Mouse (Mus musculus) right cerebral cortex, postnatal 4 days (tissue): ENCODE measurements around the gene Sorbs1.

ENCODE experiments used
- DNase-seq: peaks from one replicate; pipeline ENCODE4 v3.0.0-alpha.2; 2022

The Sorbs1 gene

DNA sequence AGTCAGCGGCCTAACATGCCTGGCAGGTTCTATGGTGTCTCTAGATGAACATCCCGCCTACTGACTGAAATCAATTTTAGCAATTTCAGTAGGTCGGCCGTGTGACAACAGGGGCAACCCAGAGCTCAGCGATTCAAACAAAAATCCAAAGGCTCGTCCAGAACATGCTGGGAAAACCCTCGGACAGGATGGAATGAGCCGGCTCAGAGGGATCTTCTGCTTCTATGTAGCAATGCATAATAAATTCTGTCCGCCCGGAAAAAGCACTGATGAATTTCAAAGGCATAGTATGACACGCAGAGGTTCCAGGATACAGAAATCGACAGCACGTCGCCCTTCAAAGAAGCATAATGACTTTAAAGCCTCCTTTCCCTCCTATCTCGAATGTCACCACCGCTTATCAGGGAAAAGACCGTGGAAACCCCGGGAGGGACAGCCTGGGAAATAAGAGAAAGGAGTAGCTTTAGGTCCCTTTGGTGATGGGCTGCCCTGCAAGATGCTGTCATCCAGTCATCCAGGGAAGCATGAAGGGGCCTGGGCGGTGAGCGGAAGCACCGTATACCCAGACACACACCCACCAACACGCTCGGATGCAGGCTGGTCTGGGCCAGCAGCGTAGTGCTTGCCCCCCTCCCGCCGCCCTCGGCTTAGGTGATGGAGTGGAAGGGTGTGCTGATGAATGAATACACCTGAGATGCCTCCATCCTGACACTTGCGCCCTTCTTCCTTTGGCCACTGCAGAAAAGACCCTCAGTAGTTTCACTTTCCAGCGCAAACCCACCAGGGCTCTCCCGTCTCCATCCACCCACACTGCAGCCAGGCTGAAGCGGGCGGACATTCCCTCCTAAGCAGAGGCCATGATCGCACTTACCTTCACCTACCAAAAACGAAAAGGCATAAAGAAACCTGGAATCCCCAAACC, 818 bp downstream of the Sorbs1 start:
- peak; percentile 53 for DNase-seq

DNA sequence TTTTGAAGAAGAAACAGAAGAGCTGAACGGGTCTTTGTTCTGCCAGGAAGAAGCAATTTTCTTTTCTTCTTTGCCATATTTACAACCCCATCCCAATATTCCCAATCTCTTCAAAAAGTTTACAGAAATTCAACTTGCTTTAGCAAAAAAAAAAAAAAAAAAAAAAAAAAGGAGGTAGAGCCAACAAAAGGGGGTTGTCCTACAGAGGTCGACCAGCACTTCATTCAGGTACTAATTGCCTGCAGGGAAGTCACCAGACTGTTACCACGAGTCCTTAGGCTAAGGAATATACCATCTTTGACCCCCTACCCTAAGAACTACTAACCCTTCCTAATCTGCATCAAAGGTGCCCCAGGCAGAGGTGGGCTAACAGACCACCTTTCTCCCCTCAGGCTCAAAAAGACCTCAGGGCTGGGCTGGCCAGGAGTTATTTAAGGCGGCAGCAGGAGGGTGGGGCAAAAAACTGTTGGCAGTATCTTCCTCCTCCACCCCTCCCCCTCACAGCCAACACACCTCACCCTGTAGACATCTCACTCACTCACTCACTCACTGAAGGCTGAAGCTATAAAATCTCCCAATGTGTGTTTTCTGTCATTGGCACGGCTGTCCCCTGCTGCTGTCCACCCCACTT, 1.8 kb downstream of the Sorbs1 start:
- DNase-seq = no peak

DNA sequence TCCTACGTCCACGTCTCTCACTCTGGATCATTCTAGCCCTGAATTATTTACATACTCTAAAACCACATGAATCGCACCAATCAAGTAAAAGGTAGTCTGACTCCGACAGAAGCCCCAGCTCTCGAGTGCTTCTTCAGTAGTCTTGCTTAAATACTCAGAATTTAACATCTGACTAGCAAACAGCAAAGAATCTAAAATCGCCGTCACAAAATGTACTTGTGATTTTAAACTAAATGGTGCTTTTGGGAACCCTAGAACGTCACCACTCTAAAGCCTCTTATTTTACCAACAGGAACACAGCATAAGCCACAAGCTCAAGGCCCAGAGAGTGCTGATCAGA, 2.5 kb downstream of the Sorbs1 start:
- no peak for DNase-seq

DNA sequence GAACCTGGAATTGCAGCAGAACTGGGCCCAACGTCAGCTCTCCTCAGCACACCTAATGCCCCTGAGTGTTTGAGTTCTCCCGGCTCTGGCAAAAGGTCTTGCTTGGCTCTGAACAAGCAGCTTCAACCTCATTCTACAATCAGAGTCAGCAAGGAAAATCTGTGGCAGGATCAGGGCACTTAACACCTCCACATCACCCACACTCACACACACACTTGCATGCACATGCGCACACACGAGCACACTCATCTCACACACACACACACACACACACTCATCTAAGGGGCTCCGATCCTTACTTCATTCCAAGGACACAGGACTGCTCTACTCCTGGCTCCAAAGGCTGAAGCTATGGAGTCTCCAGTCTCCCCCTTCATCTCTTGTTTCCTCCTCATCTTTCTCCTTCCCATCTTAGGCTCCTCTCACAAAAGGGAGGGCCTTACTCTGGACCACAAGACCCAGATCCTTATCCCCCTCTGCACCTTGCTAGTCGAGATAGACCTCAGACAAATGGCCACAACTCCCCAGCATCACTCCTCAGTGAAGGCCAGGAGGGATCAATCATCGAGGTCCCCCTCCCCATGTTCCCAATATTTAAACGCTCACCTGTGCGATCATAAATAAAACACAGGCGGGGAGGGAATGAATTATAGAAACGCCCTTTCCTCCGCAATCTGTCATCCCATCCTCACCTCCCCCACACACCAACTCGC, 3.0 kb downstream of the Sorbs1 start:
- no peak for DNase-seq

DNA sequence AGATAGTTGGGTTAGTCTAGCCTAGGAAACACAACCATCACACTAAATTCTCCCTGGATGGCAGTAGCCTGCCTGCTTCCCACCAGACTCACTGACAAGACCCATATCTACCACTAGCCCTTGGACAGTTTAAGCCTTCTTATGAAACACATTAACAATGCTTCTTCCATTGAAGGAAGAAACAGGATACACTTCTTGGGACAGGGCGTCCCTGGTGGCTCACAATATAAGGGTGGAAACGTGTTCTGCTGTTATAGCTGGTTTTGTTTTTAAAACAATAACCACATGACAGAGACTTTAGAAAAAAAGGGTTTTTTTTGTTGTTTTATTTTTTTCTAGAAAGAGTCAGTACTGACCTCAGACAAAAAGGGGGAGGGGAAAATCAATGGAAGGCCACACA, 4.3 kb downstream of the Sorbs1 start:
- DNase-seq = no peak

DNA sequence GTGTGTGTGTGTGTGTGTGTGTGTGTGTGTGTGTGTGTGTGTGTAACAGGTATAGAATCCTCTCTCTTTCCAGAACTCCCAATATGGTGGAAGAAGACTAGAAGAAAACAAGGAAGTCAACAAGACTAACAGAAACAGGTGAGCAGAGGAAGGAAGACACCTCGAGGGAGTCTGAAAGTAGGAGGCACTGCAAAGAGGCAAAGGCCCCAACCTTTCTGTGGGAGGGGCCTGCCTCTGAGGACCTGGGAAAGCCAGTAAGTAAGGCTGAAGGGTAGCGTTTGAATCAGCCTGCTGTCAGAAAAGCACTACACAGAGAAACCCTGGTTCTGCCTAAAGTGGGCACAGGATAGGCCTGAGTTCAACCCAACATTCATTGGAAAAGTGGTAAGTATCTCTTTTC, 4.7 kb downstream of the Sorbs1 start:
- DNase-seq = no peak

DNA sequence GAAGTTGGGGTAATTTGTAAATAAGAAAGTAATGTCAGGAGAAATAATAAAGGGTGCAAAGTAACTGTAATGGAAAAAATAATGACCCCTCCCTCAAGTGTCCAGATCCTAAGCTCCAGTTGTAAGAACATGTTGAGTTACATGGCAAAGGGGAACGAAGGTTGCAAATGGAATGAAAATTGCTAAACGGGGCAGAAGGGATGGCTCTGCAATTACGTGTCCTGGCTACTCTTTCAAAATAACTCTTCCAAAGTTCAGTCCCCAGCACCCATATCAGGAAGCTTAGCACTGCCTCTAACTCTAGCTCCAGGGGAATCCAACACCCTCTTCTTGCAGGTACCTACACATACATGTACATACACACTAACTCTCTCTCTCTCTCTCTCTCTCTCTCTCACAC, 6.6 kb downstream of the Sorbs1 start:
- DNase-seq = no peak

DNA sequence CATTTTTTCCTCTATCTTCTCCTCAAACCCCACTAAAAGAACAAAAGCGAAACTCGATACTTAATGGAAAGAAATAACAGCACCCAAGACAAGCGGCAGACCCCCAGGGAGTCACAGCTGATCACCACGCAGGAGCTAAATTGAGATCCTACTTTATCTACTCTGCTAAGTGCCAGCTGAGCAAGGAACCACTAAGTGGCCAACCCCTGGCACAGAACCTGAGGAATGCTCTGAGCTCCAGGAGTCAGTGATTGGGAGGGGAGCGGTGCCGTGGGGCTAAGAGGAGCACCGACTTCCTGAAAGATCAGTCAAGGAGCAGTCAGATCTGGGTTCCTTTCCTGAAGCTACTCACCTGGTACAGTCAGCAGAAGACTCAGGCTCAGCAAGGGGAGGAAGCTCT, 9.2 kb downstream of the Sorbs1 start:
- DNase-seq = no peak

DNA sequence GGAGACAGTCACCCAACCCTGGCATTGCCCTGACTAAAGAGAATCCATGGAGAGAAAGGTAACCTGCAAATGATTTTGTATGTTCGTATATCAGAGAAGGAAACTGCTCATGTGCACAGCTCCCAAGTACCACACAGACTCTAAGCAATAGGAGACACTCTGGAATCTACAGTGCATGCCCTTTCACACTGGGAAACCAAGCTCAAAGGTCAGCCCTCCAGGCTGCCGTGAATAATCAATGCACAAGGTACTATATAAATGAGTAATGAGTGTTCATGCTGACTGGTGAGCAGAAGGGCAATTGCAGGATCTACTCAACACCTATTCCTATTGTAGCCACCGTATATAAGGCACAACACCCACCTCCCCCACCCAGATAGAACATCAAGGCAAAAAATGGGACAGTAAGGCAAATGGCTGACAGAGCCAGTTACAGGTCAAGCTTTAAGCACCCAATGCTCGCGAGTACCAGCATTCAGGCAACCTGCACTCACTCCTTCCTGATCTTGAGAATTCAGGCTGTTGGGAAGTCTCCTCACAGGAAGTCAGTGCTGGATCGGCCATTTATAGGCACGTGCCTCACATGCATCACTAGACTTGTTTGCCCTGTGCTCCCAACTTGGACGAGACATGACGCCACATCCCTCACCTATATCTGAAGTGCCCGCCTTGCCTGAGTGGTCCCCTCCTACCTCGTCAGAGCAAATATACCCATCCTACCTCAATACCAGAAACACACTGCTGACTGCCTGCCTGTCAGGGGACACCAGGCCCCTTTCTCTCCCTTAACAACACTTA, 13.4 kb downstream of the Sorbs1 start:
- DNase-seq = no peak

DNA sequence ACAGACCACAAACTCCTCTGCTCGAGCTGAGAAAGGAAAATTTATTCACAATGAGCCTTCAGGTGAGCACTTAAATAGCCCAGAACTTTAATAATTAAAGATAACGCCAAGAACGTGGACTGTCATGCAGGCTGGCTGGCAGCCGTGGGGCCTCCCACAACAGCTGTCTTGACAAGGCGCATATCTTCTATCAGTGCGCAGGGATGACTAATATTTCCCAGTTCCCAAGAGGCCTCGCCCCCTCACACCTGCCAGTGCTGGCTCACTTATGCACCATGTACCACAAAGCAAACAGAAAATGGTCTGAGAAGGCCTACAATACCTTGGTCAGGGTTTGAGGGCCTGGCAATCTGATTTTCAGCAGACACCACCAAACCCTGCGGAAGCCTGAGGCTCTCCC, 14.4 kb downstream of the Sorbs1 start:
- DNase-seq = no peak

DNA sequence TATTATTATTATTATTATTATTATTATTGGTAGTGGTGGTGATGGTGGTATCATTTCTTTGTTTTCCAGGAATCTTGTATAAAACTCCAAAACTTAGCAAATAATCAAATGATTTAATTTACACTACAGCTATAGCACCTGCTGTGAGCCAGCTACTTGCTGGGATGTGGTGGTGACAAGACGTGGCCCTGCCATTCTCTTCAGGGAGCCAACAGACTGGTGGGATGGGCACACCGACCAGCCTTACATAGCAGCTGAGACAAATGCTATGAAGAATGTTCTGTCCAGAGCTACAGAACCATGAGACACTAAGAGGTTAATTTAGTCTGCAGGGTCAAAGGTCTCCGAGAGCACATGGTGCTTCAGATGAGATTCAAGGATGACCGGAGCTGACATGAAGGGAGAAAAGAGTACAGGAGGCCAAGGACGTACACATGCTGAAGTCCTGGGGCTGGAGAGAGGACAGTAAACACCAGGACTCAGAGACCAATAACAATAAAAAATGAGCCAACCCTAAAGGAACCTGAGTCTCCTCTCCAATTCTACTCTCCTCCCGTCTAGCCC, 15.3 kb downstream of the Sorbs1 start:
- no peak for DNase-seq

DNA sequence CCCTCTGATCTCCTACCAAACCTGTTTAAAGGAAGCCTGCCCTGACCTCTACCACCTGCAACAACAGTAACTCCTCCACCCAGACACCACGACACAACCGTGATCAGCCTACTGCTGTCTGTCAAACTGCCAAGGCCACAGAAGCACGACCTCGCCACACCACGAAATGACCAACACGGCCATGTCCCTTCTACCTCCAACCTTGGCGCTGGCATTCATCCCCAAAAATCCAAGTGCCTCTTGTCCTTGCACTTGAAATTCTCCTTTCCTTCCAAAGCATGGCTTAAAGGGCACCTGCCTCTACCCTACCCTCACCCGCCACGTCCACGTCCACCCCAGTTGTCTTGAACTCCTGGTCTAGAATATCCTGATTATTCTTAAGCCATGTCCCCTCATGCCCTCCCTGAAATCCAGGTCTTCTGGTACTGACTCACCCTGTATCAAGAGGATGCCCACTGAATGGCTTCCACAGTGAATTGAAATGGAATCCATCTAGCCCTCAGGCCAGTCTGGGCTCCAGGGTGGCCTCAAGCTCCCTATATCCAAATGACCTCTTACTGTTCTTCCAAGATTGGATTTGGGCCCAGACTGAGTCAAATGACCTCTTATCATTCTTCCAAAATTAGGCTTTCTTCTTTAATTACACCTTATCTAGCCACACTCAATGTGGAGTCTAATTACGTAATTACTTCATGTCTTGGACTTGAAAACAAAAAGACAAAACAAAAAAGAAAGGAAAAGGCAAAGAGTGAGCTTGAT, 16.9 kb downstream of the Sorbs1 start:
- DNase-seq = no peak

DNA sequence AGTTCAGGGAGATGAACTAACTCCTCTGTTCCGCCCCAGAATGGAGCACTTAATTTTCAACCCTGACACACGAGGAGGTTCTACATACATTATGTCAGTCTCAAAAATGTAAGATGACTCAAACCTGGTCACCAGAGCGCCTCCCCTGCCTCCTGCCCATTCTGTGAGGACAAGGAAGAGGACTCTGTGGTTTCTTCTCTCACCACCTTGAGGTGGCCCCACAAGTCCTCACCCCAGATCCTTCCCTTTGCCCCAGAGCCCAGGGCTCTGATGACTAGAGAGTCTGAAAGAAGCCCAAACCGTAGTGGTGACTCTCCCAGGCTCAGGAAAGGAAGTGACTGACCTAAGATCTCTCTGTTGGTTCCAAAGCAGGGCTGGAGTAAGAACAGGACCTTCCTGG, 17.5 kb downstream of the Sorbs1 start:
- DNase-seq = no peak

DNA sequence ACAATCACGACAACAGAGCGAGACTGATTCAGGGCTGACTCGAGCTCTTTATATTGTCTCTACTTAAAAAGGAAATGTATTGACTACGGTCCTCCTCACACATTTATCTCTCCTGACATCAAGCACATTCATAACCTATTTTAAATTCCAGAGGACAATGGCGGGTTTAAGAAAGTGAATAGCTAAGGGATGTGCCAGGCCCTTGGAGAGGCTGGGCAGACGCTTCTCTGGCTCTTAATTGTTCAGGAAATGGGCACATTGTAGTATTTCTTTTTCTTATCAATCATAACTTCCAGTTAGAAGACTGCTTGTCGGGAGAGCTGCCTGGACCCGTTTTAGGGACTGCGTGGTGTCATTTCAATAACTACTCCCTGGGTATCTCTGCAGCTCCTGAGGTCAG, 20.7 kb downstream of the Sorbs1 start:
- DNase-seq = no peak

DNA sequence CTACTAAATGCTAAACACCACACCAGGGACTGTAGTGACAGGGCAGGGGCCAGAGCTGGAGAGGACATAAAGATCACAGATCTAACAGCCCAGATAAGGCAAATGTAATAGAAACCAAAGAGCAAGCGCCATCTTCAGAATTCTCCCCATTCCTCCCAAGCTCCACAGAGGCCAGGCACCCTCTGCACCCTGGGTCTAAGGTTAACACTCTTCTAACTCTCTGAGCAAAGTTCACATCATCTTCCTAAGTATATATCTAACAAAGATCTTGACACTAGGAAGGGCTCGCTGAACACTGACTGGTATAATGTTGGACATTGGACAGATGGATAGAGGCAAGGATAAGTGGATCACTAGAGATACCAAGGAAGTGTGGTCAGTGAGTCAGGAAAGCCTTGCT, 22.1 kb downstream of the Sorbs1 start:
- DNase-seq = no peak

DNA sequence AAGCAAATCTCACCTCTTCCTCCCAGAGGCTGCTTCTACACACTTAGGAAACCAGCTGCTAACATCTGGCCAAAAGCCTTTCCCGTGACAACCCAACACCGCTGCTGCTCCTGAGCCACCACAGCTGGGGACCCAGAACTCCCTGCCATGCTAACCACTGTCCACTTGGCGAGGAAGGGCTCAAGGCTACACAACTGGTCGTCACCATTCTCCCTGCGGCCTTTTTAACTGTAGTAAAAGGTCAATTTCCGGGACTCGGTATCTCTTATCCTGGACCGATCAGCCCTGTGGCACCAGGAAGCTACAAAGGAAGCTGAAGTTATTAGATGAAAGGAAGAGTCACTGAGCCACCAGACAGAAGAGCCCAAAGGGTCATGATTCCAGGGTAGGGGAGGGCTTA, 22.8 kb downstream of the Sorbs1 start:
- DNase-seq = no peak

DNA sequence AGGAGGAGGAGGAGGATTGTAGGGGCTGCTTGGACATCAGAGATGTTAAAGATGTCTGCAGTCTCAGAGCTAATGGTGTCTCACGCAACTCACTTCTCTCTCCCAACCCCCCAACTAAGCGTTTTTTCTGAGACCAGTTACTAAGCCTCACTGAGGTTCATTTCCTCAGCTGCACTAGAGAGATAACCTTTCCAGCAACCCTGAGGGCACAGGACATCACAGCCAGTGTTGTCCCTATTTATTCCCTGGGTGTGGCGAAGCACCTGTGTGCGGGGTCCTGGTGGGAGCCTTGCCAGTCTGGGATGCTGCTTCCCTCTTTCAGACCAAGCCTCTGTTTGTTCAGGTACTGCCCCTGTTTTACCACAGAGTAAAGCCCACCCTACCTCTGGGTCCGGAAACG, 23.9 kb downstream of the Sorbs1 start:
- DNase-seq = no peak

DNA sequence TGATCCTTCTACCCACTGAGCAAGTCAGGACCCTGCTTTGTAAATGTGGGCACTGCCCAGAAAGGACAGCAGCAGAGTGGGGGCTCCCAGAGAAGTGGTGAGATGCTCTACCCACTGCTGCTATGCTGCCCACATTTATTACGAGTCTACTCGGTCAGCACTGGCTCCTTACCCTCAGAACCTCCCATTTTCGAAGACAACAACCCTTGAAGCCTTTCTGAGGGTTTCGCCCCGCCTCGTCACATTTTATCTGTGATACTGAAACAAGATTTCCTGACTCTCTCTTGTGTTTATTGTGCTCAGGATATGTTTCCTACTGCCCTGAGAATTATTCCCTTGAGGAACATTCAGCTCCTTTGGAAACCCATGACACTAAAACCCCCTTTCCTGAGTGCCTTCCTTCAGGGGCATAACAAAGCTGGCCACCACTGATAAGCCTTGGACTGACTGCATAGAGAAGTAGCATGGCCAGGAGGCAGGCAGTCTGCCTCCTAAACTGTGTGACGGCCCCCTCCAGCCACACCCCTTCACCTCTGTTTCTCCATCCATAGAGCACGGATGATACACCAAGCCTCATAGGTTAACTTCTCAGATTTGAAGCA, 24.6 kb downstream of the Sorbs1 start:
- no peak for DNase-seq

DNA sequence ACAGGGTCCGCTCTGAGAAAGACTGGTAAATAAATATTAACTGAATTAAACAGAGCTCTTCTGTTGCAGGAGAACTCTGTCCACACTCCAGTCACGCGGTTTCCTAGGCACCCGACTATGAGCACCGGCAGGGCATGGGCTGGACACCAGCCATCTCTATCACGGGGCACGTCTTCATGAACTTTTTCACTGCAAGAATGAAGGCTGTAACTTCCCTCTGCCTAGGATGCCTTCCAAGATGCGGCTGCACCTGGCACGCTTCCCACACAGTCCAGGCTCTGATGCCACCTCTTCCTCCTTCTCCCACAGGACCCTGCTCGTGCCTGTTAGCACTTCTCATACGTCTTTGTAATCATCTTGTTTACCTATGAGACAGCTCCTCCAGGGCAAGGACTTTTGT, 26.0 kb downstream of the Sorbs1 start:
- peak; percentile 50 for DNase-seq

DNA sequence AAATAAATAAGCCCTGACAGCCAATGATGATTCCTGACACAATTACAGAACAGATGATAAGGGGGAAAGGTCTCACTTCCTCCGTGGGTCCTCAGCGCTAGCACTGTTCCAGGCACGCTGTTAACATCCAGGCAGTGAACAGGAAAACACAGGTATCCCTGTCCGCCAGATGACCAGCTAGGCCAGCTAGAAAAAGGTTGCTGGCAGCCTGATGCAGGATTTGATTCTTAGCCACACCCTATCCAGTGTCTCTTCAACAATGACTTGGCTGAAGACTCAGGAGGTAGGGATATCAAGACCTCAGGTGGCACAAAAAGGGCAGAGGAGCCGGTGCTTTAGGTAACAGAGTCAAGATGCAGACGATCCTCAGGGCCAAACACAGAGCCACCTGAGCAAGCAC, 32.5 kb downstream of the Sorbs1 start:
- DNase-seq = no peak

DNA sequence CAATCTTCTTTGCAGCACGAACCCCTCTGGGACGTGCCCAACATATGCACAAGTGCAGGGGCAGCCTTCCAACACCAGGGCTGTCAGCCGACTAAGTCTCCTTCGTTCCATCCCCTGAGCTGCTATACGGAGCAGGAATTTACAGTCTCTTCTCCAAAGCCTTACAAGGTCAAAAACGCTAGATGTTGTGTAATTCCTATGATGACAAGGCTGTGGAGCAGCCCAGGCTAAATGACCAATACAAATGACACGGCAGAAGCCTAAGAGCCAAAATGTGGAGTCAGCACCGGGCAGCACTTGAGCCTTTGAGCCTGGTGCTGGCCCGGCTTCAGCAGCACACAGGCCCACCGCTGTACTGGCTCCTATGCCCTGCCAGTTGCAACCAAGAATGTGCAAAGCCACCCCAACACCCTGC, 35.4 kb downstream of the Sorbs1 start:
- peak; percentile 32 for DNase-seq
